Mouse (Mus musculus) cerebellum, postnatal 25 days (tissue): ENCODE results near the gene Angptl6.

Experiments
- DNase-seq, 2 experiments: peaks; one replicate each; pipeline ENCODE4 v3.0.0; 2021; ENCODE audit warnings: mixed read lengths in 2 of 2

Angptl6 gene

GRCm38 (mm10) chr9:20878710-20879065 is 839 bp downstream of the Angptl6 start:
- peak in 1 of 2 experiments; percentile 66 for DNase-seq

- DNase-seq: peak; percentile 100
These were observed 1.4 kb downstream of the Angptl6 start for GRCm38 (mm10) chr9:20878041-20878709.

- DNase-seq: no peak
These were observed 2.1 kb downstream of the Angptl6 start for GRCm38 (mm10) chr9:20877118-20878040.

- peak in 1 of 2 experiments; percentile 33 for DNase-seq
These were observed 3.0 kb downstream of the Angptl6 start for GRCm38 (mm10) chr9:20876318-20877117.

GRCm38 (mm10) chr9:20875021-20875790 is 4.3 kb downstream of the Angptl6 start:
- DNase-seq: peak in 1 of 2 experiments; percentile 16

GRCm38 (mm10) chr9:20873521-20873920 is 6.0 kb downstream of the Angptl6 start:
- no peak for DNase-seq

GRCm38 (mm10) chr9:20872991-20873390 is 6.5 kb downstream of the Angptl6 start:
- peak in 1 of 2 experiments; percentile 14 for DNase-seq

GRCm38 (mm10) chr9:20870211-20871173 is 9.0 kb downstream of the Angptl6 start:
- DNase-seq: peak; percentile 8 to 22

- peak in 1 of 2 experiments; percentile 22 for DNase-seq
These were observed 10.3 kb downstream of the Angptl6 start for GRCm38 (mm10) chr9:20869246-20869645.

GRCm38 (mm10) chr9:20868448-20869001 is 11.0 kb downstream of the Angptl6 start, which contains the start of gene A230050P20Rik:
Gene A230050P20Rik, plus strand, starts transcription at chr9:20868642.
- DNase-seq: peak; percentile 69 to 80

GRCm38 (mm10) chr9:20866879-20867278 is 12.6 kb downstream of the Angptl6 start:
- no peak for DNase-seq

- DNase-seq: no peak
These were observed 17.3 kb downstream of the Angptl6 start for GRCm38 (mm10) chr9:20862225-20862624.

- peak; percentile 11 to 38 for DNase-seq
These were observed 17.7 kb downstream of the Angptl6 start for GRCm38 (mm10) chr9:20861821-20862220.

GRCm38 (mm10) chr9:20859926-20860325 is 19.6 kb downstream of the Angptl6 start:
- DNase-seq: no peak

GRCm38 (mm10) chr9:20857131-20857530 is 22.4 kb downstream of the Angptl6 start:
- no peak for DNase-seq

- no peak for DNase-seq
These were observed 29.3 kb downstream of the Angptl6 start for GRCm38 (mm10) chr9:20850179-20850578.

- DNase-seq: peak in 1 of 2 experiments; percentile 20
These were observed 36.9 kb downstream of the Angptl6 start for GRCm38 (mm10) chr9:20842670-20843069.

GRCm38 (mm10) chr9:20842211-20842610 is 37.3 kb downstream of the Angptl6 start:
- no peak for DNase-seq

GRCm38 (mm10) chr9:20838931-20839330 is 40.6 kb downstream of the Angptl6 start:
- peak; percentile 8 to 42 for DNase-seq

GRCm38 (mm10) chr9:20837184-20837947 is 42.2 kb downstream of the Angptl6 start:
- no peak for DNase-seq
